22 mouse cellular contexts compared by ENCODE assay signal in the genomic region with DNA sequence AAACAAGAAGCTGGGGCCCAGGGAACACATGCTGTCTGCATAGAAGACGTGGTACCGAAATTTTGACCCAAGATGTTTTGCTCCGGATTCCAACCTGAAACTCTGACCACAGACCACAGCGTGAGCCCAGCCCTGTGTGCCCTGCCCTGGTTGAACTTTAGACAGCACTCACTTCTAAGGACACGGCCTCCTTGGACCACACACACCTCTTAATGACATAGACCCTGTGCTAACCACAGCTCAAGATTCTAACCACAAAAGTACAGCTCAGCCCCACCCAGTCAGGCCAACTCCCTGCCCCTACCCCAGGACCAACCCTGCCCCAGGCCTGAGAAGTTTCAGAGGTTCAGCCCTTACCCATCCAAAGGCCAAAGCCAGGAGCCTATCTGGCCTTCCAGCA.
DNase-seq lines count a peak whose midpoint lies in the region; ATAC-seq and TF ChIP-seq lines count a peak whose summit lies in the region.
"Had no signal": no experiment of that assay in that cellular context is flagged by ENCODE, and none has a peak within 500 bp of the region (broad histone marks: within the 10 kb centered on the region; RNA-seq: fewer than 3 reads in every experiment).

No protein-coding gene starts in this region.

- H3K4me3 ChIP-seq in hindbrain, embryonic 10.5 days = no peak overlapping the region
- no peak overlapping the region for H3K4me3 ChIP-seq in hindbrain, embryonic 12.5 days
- no peak overlapping the region for H3K4me3 ChIP-seq in CH12.LX (replicated peaks in 1 of 3; ENCODE audit: low read depth in 2 of 3, low read length in 2 of 3, poor library complexity in 1 of 3)
- H3K4me3 ChIP-seq in stomach, embryonic 16.5 days (replicated peaks; ENCODE audit: low read length) = no peak overlapping the region
- H3K4me3 ChIP-seq in hindbrain, embryonic 13.5 days = no peak overlapping the region
- H3K4me3 ChIP-seq: forebrain, embryonic 12.5 days; heart, embryonic 10.5 days; hindbrain, embryonic 15.5 days had no signal

- ATAC-seq in hindbrain, embryonic 12.5 days (ENCODE audit: low FRiP score) = no peak
- peak; percentile 68 for ATAC-seq in megakaryocyte, adult 5-6 weeks (ENCODE audit: poor library complexity, severe bottlenecking)
- peak; percentile 26; the same call in 1 of the 2 replicates for ATAC-seq in stomach, embryonic 16.5 days (ENCODE audit: insufficient read depth, low FRiP score)
- ATAC-seq in hindbrain, embryonic 13.5 days (ENCODE audit: low FRiP score) = no peak
- ATAC-seq: CD4-positive, CD25-positive, alpha-beta regulatory T cell, adult 4 months; forebrain, embryonic 16.5 days; inflammation-experienced regulatory T-cells, adult 6 months had no signal

- no peak overlapping the region for H3K9ac ChIP-seq in hindbrain, embryonic 12.5 days
- no peak overlapping the region for H3K9ac ChIP-seq in CH12.LX (ENCODE audit: insufficient read depth, low read depth)
- H3K9ac ChIP-seq in stomach, embryonic 16.5 days (ENCODE audit: low read length) = no peak overlapping the region
- no peak overlapping the region for H3K9ac ChIP-seq in hindbrain, embryonic 13.5 days
- H3K9ac ChIP-seq: forebrain, embryonic 12.5 days; hindbrain, embryonic 15.5 days had no signal

- peak; percentile 37; the same call in 1 of the 2 replicates for TF ChIP-seq EP300 in CH12.LX (IDR thresholded peaks at IDR 0.05; ENCODE audit: low read length)

- peaks cover 45% of the 10 kb centered on the region for H3K4me1 ChIP-seq in hindbrain, embryonic 10.5 days (replicated peaks)
- peaks cover 16% of the 10 kb centered on the region for H3K4me1 ChIP-seq in hindbrain, embryonic 12.5 days
- peaks cover 12 to 20% of the 10 kb centered on the region in 2 experiments; a peak in 3 of 4 replicates for H3K4me1 ChIP-seq in CH12.LX (ENCODE audit: control insufficient read depth in 1 of 2, insufficient read depth in 2 of 2)
- peaks cover 9% of the 10 kb centered on the region; the same call in 1 of the 2 replicates for H3K4me1 ChIP-seq in stomach, embryonic 16.5 days (ENCODE audit: control insufficient read depth, insufficient read depth, low read length)
- peaks cover 4% of the 10 kb centered on the region for H3K4me1 ChIP-seq in hindbrain, embryonic 13.5 days (replicated peaks)

- H3K27ac ChIP-seq in hindbrain, embryonic 10.5 days = 0 out of 2 replicates have a peak overlapping the region, but pooled peaks have one; percentile 23
- H3K27ac ChIP-seq in hindbrain, embryonic 12.5 days = no peak overlapping the region
- no peak overlapping the region for H3K27ac ChIP-seq in CH12.LX (ENCODE audit: insufficient read depth, low read depth)
- no peak overlapping the region for H3K27ac ChIP-seq in stomach, embryonic 16.5 days (ENCODE audit: low read length)
- no peak overlapping the region for H3K27ac ChIP-seq in hindbrain, embryonic 13.5 days
- H3K27ac ChIP-seq: forebrain, embryonic 12.5 days; heart, embryonic 10.5 days; hindbrain, embryonic 15.5 days had no signal

- no peaks in the 10 kb centered on the region for H3K9me3 ChIP-seq in hindbrain, embryonic 10.5 days
- 0 out of 2 replicates have a peak, but pooled peaks cover 3% of the 10 kb centered on the region for H3K9me3 ChIP-seq in hindbrain, embryonic 12.5 days (replicated peaks)
- peaks cover 3% of the 10 kb centered on the region for H3K9me3 ChIP-seq in CH12.LX (replicated peaks; ENCODE audit: low read length)
- H3K9me3 ChIP-seq in stomach, embryonic 16.5 days (replicated peaks; ENCODE audit: control insufficient read depth, low read length) = no peaks in the 10 kb centered on the region
- H3K9me3 ChIP-seq in hindbrain, embryonic 13.5 days = no peaks in the 10 kb centered on the region
- H3K9me3 ChIP-seq: forebrain, embryonic 12.5 days; heart, embryonic 10.5 days; hindbrain, embryonic 15.5 days had no signal

- in situ Hi-C loops in CH12.LX (cut with MboI; ENCODE audit: low pct_ligation_motif_present, low pct_unique_long_range_greater_than_20kb, low sequenced_read_pairs) = no loop called here

- dilution Hi-C loops in CH12.LX (cut with MboI; ENCODE audit: extremely low pct_ligation_motif_present, extremely low pct_unique_long_range_greater_than_20kb, low sequenced_read_pairs) = no loop called here

- DNase-seq in hindbrain, embryonic 10.5 days (ENCODE audit: low spot score) = no peak
- no peak for DNase-seq in CH12.LX (ENCODE audit: extremely low read depth)
- DNase-seq in cerebellum, postnatal 36 days = no peak
- DNase-seq in right cerebral cortex, adult 2 months (ENCODE audit: low spot score in 2 of 2) = no peak
- DNase-seq: adrenal gland, postnatal 10 days; cerebellum, adult 11 months; cerebellum, adult 9-10 months; cerebellum, postnatal 25 days; gastrocnemius, postnatal 14 days; heart, postnatal 10 days; heart, postnatal 4 days; kidney, adult 18-20 months had no signal

- TF ChIP-seq CTCF in CH12.LX (conservative IDR thresholded peaks at IDR 0.05 in 1 of 2, IDR thresholded peaks at IDR 0.05 in 1 of 2; ENCODE audit: low read depth in 2 of 2, low read length in 2 of 2) = no peak

- H3K27me3 ChIP-seq in hindbrain, embryonic 10.5 days (ENCODE audit: insufficient read depth, poor library complexity, severe bottlenecking) = no peaks in the 10 kb centered on the region
- no peaks in the 10 kb centered on the region for H3K27me3 ChIP-seq in hindbrain, embryonic 12.5 days
- H3K27me3 ChIP-seq in CH12.LX (replicated peaks) = no peaks in the 10 kb centered on the region
- no peaks in the 10 kb centered on the region for H3K27me3 ChIP-seq in stomach, embryonic 16.5 days (ENCODE audit: control insufficient read depth, insufficient read depth, low read length)
- H3K27me3 ChIP-seq in hindbrain, embryonic 13.5 days = no peaks in the 10 kb centered on the region
- H3K27me3 ChIP-seq: forebrain, embryonic 12.5 days; hindbrain, embryonic 15.5 days had no signal

- TF ChIP-seq RAD21 in CH12.LX (IDR thresholded peaks at IDR 0.05; ENCODE audit: low read depth, low read length) = no peak

- no peak overlapping the region for H3K4me2 ChIP-seq in hindbrain, embryonic 12.5 days (replicated peaks)
- H3K4me2 ChIP-seq in CH12.LX (ENCODE audit: insufficient read depth, low read depth, poor library complexity, severe bottlenecking) = no peak overlapping the region
- no peak overlapping the region for H3K4me2 ChIP-seq in stomach, embryonic 16.5 days (ENCODE audit: low read depth, low read length)
- no peak overlapping the region for H3K4me2 ChIP-seq in hindbrain, embryonic 13.5 days
- H3K4me2 ChIP-seq: forebrain, embryonic 12.5 days; hindbrain, embryonic 15.5 days had no signal

- H3K36me3 ChIP-seq in hindbrain, embryonic 10.5 days = peaks cover 85% of the 10 kb centered on the region
- H3K36me3 ChIP-seq in hindbrain, embryonic 12.5 days = peaks cover 21% of the 10 kb centered on the region
- peaks cover 10 to 88% of the 10 kb centered on the region in 2 experiments for H3K36me3 ChIP-seq in CH12.LX (replicated peaks in 1 of 2; ENCODE audit: control insufficient read depth in 1 of 2, insufficient read depth in 1 of 2, low read length in 1 of 2)
- no peaks in the 10 kb centered on the region for H3K36me3 ChIP-seq in stomach, embryonic 16.5 days (ENCODE audit: control insufficient read depth, insufficient read depth, low read length)
- peaks cover 30% of the 10 kb centered on the region for H3K36me3 ChIP-seq in hindbrain, embryonic 13.5 days
- H3K36me3 ChIP-seq: hindbrain, embryonic 15.5 days had no signal

- no peak for TF ChIP-seq POLR2A in CH12.LX (IDR thresholded peaks at IDR 0.05; ENCODE audit: low read depth, low read length)

- WGBS in hindbrain, embryonic 10.5 days = 85% methylated on average over 5 of the region's 5 CpGs
- WGBS in hindbrain, embryonic 12.5 days = 83% methylated on average over 5 of the region's 5 CpGs
- WGBS in stomach, embryonic 16.5 days = 75% methylated on average over 5 of the region's 5 CpGs
- 89% methylated on average over 5 of the region's 5 CpGs for WGBS in hindbrain, embryonic 13.5 days

- no peaks in the 10 kb centered on the region for H3K79me2 ChIP-seq in CH12.LX (replicated peaks; ENCODE audit: control insufficient read depth, extremely low read depth, insufficient read depth, poor library complexity, severe bottlenecking)

TF ChIP-seq in CH12.LX, 34 proteins besides CTCF, POLR2A, EP300 and RAD21:
- TF ChIP-seq IRF4 (IDR thresholded peaks at IDR 0.05; ENCODE audit: low read depth, low read length) (peak; percentile 29; the same call in 1 of the 2 replicates), TBP (conservative IDR thresholded peaks at IDR 0.05; ENCODE audit: low read depth, low read length) (no peak), BHLHE40 (IDR thresholded peaks at IDR 0.05; ENCODE audit: low read depth, low read length) (peak; percentile 54; the same call in 1 of the 2 replicates), UBTF (IDR thresholded peaks at IDR 0.05; ENCODE audit: low read depth, low read length) (0 out of 2 replicates have a peak, but pooled peaks have one; percentile 35), USF2 (conservative IDR thresholded peaks at IDR 0.05; ENCODE audit: low read depth, low read length) (no peak)

Comparison
In these comparisons a context has a peak if more than half of its experiments do, and no peak if none do; other contexts are left out.
1. ATAC-seq: peak in megakaryocyte, adult 5-6 weeks (single experiment) and stomach, embryonic 16.5 days (single experiment); none in hindbrain, embryonic 12.5 days (single experiment) and hindbrain, embryonic 13.5 days (single experiment).